Mouse (Mus musculus) urinary bladder, postnatal 10 days (tissue): ENCODE data around the gene Fbxo44.

ENCODE experiments used
- DNase-seq: peaks from one replicate; pipeline ENCODE4 v3.0.0; 2022; ENCODE audit warnings: low spot score

Gene Fbxo44

DNA sequence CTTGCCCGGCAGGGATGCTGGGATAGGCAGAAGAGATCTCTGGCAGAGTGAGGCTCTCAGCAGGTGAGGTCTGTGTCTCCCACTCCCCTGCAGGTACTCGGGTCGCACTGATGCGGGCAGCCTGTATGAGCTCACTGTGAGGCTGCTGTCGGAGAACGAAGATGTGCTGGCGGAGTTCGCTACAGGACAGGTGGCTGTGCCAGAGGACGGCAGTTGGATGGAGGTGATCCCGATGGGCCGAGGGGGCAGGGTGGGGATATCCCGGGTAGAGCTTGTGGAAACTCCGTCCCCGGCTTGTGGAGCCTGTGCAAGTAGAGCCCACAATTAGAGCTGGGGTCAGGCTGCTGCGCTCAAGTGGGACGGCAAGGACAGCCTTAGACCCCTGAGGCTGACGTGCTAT, 5.3 kb upstream of the Fbxo44 start:
- no peak for DNase-seq

DNA sequence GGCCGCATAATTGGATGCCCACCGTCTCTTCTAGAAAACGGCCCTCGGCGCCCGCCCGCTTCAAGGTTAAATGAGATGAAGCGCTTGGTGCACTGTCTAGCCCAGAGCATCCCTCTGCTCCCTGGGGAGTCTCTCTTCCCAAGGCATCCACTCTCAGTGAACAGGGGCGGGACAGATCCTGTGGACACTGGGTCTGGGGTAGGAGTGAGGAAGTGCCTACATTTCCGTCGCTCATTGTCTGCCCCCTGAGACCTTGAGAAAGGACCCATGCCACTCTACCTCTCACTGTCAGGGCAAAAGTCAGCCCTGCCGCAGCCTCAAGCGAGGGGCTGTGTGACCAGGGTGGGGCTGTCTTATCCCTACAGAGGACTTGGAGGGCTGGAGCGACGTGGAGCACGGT, 4.2 kb upstream of the Fbxo44 start:
- no peak for DNase-seq

- DNase-seq: peak; percentile 28
Measured at GRCm38 (mm10) chr4:148164002-148164439, 3.7 kb upstream of the Fbxo44 start.

- DNase-seq: peak; percentile 67
Measured at GRCm38 (mm10) chr4:148159544-148160435, 492 bp downstream of the Fbxo44 start.

- DNase-seq: no peak
Measured at GRCm38 (mm10) chr4:148158436-148159348, 1.6 kb downstream of the Fbxo44 start.

DNA sequence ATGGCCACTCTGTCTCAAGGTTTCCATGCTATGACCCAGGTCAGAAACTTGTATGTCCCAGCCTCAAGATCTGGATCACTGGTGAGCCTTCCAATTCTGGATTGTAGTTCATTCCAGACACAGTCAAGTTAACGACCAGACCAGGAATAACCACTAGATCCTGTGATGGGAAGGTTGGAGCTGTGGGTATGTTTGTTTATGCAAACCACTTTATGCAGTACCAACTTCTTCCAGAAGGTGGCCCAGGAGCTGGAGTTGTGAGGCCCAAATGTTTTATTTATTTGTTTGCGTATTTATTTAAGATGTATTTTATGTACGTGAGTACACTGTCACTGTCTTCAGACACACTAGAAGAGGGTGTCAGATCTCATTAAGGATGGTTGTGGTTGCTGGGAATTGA, 5.3 kb downstream of the Fbxo44 start:
- DNase-seq: no peak

DNA sequence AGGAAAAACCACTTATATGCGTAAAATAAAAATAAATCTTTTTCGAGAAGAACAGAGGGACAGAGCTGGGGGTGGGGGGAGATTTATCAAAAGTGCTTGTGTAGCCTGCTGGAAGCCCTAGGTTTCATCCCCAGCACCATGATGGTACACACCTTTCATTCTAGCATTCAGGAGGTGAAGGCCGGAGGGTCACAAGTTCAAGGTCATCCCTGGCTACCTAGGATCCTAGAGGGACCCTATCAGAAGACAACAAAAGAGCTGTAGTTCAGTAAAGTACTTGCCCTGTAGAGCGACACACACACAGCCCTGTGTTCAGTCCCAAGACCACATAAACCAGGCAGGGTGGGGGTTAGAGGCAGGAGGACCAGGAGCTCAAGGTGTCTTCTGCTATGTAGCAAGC, 6.3 kb downstream of the Fbxo44 start:
- DNase-seq: no peak

DNA sequence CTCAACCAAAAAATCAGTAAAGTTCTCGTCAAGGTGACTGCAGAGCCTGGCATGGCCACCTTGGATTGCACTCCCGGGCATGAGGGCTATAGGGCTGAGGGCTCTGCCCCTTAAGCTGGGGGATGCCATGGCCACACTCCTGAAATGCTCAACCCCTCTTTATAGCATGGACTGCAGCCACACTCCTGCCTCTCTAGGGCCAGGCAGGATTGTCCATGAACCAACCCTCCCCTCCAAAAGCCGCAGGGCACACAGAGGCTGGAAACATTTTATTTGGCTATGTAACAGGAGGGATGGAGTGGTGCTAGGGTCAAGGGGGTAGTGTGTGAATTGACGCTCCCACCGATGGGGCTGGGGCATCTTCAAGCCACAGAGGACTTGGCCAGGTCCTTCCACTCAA, 7.7 kb downstream of the Fbxo44 start:
- no peak for DNase-seq

- DNase-seq: peak; percentile 43
Measured at GRCm38 (mm10) chr4:148151267-148152168, 8.8 kb downstream of the Fbxo44 start, which contains the start of gene Fbxo6. Gene Fbxo6 (minus strand): TSS chr4:148152140.

DNA sequence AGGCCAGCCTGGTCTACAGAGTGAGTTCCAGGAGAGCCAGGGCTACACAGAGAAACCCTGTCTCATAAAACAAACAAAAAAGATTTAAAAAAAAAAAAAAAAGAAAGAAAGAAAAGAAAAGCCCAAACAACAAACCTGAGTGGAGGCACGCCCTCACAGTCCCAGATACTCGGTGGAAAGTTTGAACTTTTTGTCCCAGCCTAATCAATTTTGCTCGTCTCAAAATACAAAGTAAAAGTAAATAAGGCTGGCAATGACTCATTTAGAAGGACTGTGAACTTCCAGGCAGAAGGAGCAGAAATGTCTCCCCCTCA, 9.4 kb downstream of the Fbxo44 start:
- no peak for DNase-seq

DNA sequence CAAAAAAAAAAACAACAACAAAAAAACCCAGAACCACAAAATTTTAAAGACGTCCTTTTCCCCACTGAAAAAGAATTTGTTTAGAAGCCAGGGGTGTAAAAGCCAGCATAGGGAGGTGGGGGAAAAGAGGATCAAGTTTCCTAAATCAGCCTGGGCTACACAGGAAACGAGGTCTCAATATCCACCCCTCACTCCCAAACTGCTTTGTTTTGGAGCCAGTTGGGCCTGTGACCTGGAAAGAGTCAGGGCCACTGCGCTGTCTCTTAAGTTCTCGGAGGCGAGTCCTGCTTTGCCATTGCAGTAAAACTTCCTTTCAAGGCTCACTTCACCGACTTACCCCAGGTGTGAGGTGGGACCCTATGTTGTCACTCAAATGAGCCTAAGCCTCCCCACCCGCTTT, 10.0 kb downstream of the Fbxo44 start:
- DNase-seq: no peak

DNA sequence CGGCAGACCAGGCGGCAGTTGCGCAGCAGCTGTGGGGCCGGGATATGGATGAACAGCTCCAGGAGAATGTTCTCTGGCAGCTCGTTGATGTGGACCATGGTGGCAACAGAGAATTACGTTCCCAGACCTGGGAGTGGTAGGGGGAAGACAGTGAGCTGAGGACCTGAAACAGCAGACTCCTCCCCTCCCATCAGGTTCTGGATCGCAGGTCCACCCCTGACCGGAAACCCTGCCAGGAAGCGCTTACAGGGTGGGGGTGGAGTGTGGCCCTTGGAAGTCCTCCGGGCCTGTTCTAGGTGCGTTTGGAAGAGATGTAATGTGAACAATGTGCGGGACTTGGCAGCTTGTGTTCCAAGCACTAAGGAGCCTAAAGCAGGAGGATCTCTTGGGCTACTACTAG, 10.7 kb downstream of the Fbxo44 start:
- DNase-seq: no peak

- DNase-seq: no peak
Measured at GRCm38 (mm10) chr4:148147714-148148113, 12.6 kb downstream of the Fbxo44 start.

DNA sequence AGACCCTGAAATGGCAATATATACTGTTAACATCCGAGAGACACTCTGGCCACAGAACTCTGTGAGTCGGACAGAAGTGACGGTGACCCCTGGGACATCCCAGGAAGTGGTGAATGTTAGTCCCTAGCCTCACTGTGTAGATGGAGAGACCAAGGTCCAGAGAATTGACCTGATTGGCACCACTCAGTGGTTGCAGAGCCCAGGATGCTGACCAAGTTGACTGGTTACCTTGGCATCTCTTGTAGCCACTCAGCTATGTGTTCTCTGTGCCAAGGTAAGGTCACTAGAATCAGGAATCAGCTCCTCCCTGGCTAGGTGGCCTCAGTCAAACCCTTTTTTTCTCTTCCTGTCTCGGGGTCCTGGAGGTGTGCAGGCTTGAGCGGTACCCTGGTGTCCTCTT, 16.6 kb downstream of the Fbxo44 start:
- no peak for DNase-seq

DNA sequence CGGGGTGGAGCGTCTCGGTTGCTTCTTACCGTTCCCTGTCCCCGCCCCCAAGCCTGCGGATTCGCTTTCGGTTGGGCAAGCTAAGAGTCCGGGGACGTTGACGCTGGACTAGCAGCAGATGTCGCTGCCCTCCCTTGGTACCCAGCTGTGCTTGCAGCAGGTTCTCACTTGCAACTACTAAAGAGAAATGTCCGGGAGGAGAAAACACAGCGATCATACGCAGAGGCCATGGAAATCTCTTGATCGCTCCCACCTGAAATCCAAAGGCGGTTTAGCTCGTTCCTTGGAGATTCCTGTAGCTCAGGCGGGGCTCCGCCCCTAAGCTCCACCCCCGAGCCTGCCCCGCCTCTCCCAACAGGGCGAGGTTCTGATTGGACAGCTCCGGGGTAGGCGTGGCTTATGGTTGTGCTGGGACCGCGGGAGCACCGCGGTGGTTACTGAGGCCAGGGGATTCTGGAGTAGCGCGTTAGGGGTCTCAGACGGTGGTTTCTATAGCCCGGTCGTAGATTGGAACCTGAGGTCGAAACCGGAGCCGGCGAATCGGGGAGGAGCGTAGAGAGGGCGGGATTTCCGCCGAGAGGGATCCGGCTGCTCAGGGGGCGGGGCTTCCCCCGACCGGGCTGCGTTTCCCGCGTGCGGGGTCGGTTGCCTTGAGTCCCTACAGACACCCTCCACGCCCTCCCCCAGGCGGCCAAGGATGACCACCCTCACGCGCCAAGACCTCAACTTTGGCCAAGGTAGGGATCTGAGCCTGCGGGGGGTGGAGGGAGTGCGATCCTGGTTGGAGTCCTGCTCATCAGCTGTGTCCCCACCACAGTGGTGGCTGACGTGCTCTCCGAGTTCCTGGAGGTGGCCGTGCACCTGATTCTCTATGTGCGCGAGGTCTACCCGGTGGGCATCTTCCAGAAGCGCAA, 19.9 kb downstream of the Fbxo44 start:
- DNase-seq: peak; percentile 54

- DNase-seq: no peak
Measured at GRCm38 (mm10) chr4:148139767-148140097, 20.6 kb downstream of the Fbxo44 start.

- no peak for DNase-seq
Measured at GRCm38 (mm10) chr4:148137503-148137902, 22.8 kb downstream of the Fbxo44 start.

DNA sequence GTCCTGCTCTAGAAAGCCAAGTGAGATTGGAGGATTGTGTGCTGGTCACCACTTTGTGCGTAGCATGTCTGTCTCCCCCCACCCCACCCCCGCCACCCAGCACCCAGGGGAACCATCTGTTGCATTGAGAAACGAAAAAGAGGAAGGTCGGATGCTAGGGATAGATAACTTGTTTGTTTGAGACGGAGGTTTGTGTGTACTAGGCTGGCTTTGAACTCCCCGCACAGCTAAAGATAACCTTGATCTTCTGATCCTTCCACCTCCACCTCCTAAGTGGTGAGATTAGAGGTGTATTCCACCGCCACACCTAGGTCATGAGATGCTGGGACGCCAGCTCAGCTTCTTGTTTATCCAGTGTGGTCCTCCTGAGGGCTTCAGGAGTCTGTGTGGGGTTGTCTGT, 25.3 kb downstream of the Fbxo44 start:
- DNase-seq: no peak

GRCm38 (mm10) chr4:148131497-148132081, 28.7 kb downstream of the Fbxo44 start:
- no peak for DNase-seq

- no peak for DNase-seq
Measured at GRCm38 (mm10) chr4:148130561-148131413, 29.5 kb downstream of the Fbxo44 start, which contains the start of gene Draxin. Gene Draxin (minus strand): TSS chr4:148130698.
